Mouse (Mus musculus) liver, adult 10 weeks (tissue): Measurements from ENCODE around the gene Ubqln4. TPM values are rescaled to one million over a fixed set of nuclear protein-coding genes. Genes with fewer than 3 reads are reported as not detected.

Experiments
- polyA plus RNA-seq: library from polyadenylated mRNA; stranded (reverse); fragments of 350-450 nt; fragmentation: Illumina TruSeq; extraction: RNeasy Lipid Tissue Mini Kit (QIAGEN cat#74804); gene quantifications from one replicate; pipeline ENCODE4 v1.2.3, GENCODE M21; 2014; ENCODE audit warnings: low read depth, low replicate concordance

Ubqln4 gene
- 12.4 TPM for polyA plus RNA-seq

GRCm38 (mm10) chr3:88553525-88553879, at the start of gene Ubqln4:
Gene Ubqln4 (plus strand): TSS chr3:88553758.

GRCm38 (mm10) chr3:88509692-88510420, 43.7 kb upstream of the Ubqln4 start, which contains the start of gene Lmna:
Gene Lmna (minus strand): TSS chr3:88509956.

GRCm38 (mm10) chr3:88532299-88532674, 21.3 kb upstream of the Ubqln4 start, which contains the start of gene Mex3a:
Gene Mex3a (plus strand): TSS chr3:88532395.

GRCm38 (mm10) chr3:88548180-88548917, 5.2 kb upstream of the Ubqln4 start, which contains the start of gene Rab25:
Gene Rab25 (minus strand): TSS chr3:88548300.

GRCm38 (mm10) chr3:88552676-88553524, 658 bp upstream of the Ubqln4 start, which contains the start of gene Lamtor2:
Gene Lamtor2 (minus strand): TSS chr3:88553074.

GRCm38 (mm10) chr3:88575540-88575939, 22.0 kb downstream of the Ubqln4 start, which contains the start of gene Ssr2:
Gene Ssr2 (plus strand): TSS chr3:88575876.

GRCm38 (mm10) chr3:88605666-88606065, 52.1 kb downstream of the Ubqln4 start, which contains the start of gene Arhgef2:
Gene Arhgef2 (plus strand): TSS chr3:88605966.

Other genes starting within 250 kb of the Ubqln4 start
- gene Glmp, start 228.7 kb upstream of the Ubqln4 start, polyA plus RNA-seq = 8.8 TPM
- gene Tmem79, start 217.6 kb upstream of the Ubqln4 start, polyA plus RNA-seq = 0.21 TPM
- gene Smg5, start 217.5 kb upstream of the Ubqln4 start, polyA plus RNA-seq = 6.5 TPM
- gene Paqr6, start 189.2 kb upstream of the Ubqln4 start, polyA plus RNA-seq = not detected
- 0.74 TPM for gene Bglap3, start 181.0 kb upstream of the Ubqln4 start, polyA plus RNA-seq
- gene Bglap2, start 175.1 kb upstream of the Ubqln4 start, polyA plus RNA-seq = not detected
- gene Bglap, start 169.3 kb upstream of the Ubqln4 start, polyA plus RNA-seq = not detected
- gene Pmf1, start 143.4 kb upstream of the Ubqln4 start, polyA plus RNA-seq = 5.1 TPM
- gene Slc25a44, start 128.6 kb upstream of the Ubqln4 start, polyA plus RNA-seq = 17.7 TPM
- 46.1 TPM for gene Sema4a, start 92.6 kb upstream of the Ubqln4 start, polyA plus RNA-seq
- 2.5 TPM for gene Lmna, start 43.8 kb upstream of the Ubqln4 start, polyA plus RNA-seq
- 0.05 TPM for gene Mex3a, start 21.4 kb upstream of the Ubqln4 start, polyA plus RNA-seq
- gene Rab25, start 5.5 kb upstream of the Ubqln4 start, polyA plus RNA-seq = not detected
- 10.5 TPM for gene Lamtor2, start 684 bp upstream of the Ubqln4 start, polyA plus RNA-seq
- 37.9 TPM for gene Ssr2, start 22.1 kb downstream of the Ubqln4 start, polyA plus RNA-seq
- 1.5 TPM for gene Arhgef2, start 52.2 kb downstream of the Ubqln4 start, polyA plus RNA-seq
- not detected for gene Rxfp4, start 99.4 kb downstream of the Ubqln4 start, polyA plus RNA-seq
- gene Khdc4, start 132.0 kb downstream of the Ubqln4 start, polyA plus RNA-seq = 40.6 TPM
- gene Rit1, start 163.1 kb downstream of the Ubqln4 start, polyA plus RNA-seq = 4.7 TPM
- 3.5 TPM for gene Syt11, start 221.4 kb downstream of the Ubqln4 start, polyA plus RNA-seq